Mouse (Mus musculus): ENCODE measurements around the gene Celf1. TPM values are rescaled to one million over a fixed set of nuclear protein-coding genes. Genes with fewer than 3 reads are reported as not detected.
"Not testable (repeated sequence)": the region's sequence is repeated elsewhere in the genome, so short reads cannot be mapped to it uniquely, and the experiment has no call there.

Gene Celf1
- 85.6 and 113 TPM in 2 replicates for total RNA-seq (2014; rRNA removed; ENCODE audit: low replicate concordance)
- 63.9 and 72.6 TPM in 2 replicates for polyA plus RNA-seq (2015; fragmentation: Nextera tagmentation; extraction: Ambion mirVana)

- Histone ChIP-seq H3K36me3 (replicated peaks; ENCODE audit: control insufficient read depth, insufficient read depth, low read length) (no peaks in the 10 kb centered on the region), H3K4me2 (ENCODE audit: low read depth, low read length) (peak within 1 kb of the TSS; percentile 87), H3K27me3 (ENCODE audit: control insufficient read depth, insufficient read depth, low read length) (no peaks in the 10 kb centered on the region), H3K9me3 (replicated peaks; ENCODE audit: control insufficient read depth, low read length) (no peaks in the 10 kb centered on the region), H3K4me1 (ENCODE audit: control insufficient read depth, insufficient read depth) (peaks cover 19% of the 10 kb centered on the region), H3K27ac (ENCODE audit: low read depth) (peak within 1 kb of the TSS; percentile 92), H3K9ac (replicated peaks; ENCODE audit: low read depth, low read length) (peak within 1 kb of the TSS; percentile 92), H3K4me3 (ENCODE audit: low read depth, low read length) (peak within 1 kb of the TSS; percentile 98)
- WGBS = under 1% methylated on average over 90 of the region's 113 CpGs
- TF ChIP-seq CTCF (IDR thresholded peaks at IDR 0.05; ENCODE audit: low read depth) (peak; percentile 38), EP300 (IDR thresholded peaks at IDR 0.05; ENCODE audit: low read depth) (no peak)
- peak; percentile 98 for ATAC-seq (ENCODE audit: insufficient read depth, low read depth)
- peak; percentile 90 for DNase-seq (ENCODE audit: low spot score)
Observed at GRCm38 (mm10) chr2:90940233-90941229, at the start of gene Celf1. Gene Celf1 (plus strand): TSS chr2:90940382.

- TF ChIP-seq EP300 (IDR thresholded peaks at IDR 0.05; ENCODE audit: low read depth) (no peak), CTCF (IDR thresholded peaks at IDR 0.05; ENCODE audit: low read depth) (no peak)
- Histone ChIP-seq H3K4me1 (ENCODE audit: control insufficient read depth, insufficient read depth) (peaks cover 7% of the 10 kb centered on the region), H3K9ac (replicated peaks; ENCODE audit: low read depth, low read length) (no peak overlapping the region), H3K4me3 (ENCODE audit: low read depth, low read length) (no peak overlapping the region), H3K4me2 (ENCODE audit: low read depth, low read length) (no peak overlapping the region), H3K9me3 (replicated peaks; ENCODE audit: control insufficient read depth, low read length) (no peaks in the 10 kb centered on the region), H3K36me3 (replicated peaks; ENCODE audit: control insufficient read depth, insufficient read depth, low read length) (peaks cover 40% of the 10 kb centered on the region), H3K27me3 (ENCODE audit: control insufficient read depth, insufficient read depth, low read length) (peaks cover 6% of the 10 kb centered on the region), H3K27ac (ENCODE audit: low read depth) (no peak overlapping the region)
- ATAC-seq (ENCODE audit: insufficient read depth, low read depth) = no peak
- DNase-seq (ENCODE audit: low spot score) = no peak
- 61% methylated on average over 6 of the region's 6 CpGs for WGBS
Observed at GRCm38 (mm10) chr2:90893673-90894298, 46.4 kb upstream of the Celf1 start.

GRCm38 (mm10) chr2:90894299-90894677 is 45.9 kb upstream of the Celf1 start:
- peaks cover 45% of the 10 kb centered on the region for H3K36me3 ChIP-seq (replicated peaks; ENCODE audit: control insufficient read depth, insufficient read depth, low read length)
- not testable (repeated sequence) for H3K4me3 ChIP-seq (ENCODE audit: low read depth, low read length); DNase-seq (ENCODE audit: low spot score); H3K27me3 ChIP-seq (ENCODE audit: control insufficient read depth, insufficient read depth, low read length); ATAC-seq (ENCODE audit: insufficient read depth, low read depth); H3K4me2 ChIP-seq (ENCODE audit: low read depth, low read length); H3K27ac ChIP-seq (ENCODE audit: low read depth); H3K4me1 ChIP-seq (ENCODE audit: control insufficient read depth, insufficient read depth); H3K9ac ChIP-seq (replicated peaks; ENCODE audit: low read depth, low read length); H3K9me3 ChIP-seq (replicated peaks; ENCODE audit: control insufficient read depth, low read length)
- WGBS = 73% methylated on average over 3 of the region's 3 CpGs

GRCm38 (mm10) chr2:90903398-90903797 is 36.8 kb upstream of the Celf1 start:
- Histone ChIP-seq H3K4me1 (ENCODE audit: control insufficient read depth, insufficient read depth) (peaks cover 20% of the 10 kb centered on the region), H3K36me3 (replicated peaks; ENCODE audit: control insufficient read depth, insufficient read depth, low read length) (peaks cover 58% of the 10 kb centered on the region), H3K9ac (replicated peaks; ENCODE audit: low read depth, low read length) (peak overlapping the region; percentile 89; the same call in 1 of the 2 replicates), H3K9me3 (replicated peaks; ENCODE audit: control insufficient read depth, low read length) (no peaks in the 10 kb centered on the region), H3K4me3 (ENCODE audit: low read depth, low read length) (peak overlapping the region; percentile 73), H3K27me3 (ENCODE audit: control insufficient read depth, insufficient read depth, low read length) (no peaks in the 10 kb centered on the region), H3K27ac (ENCODE audit: low read depth) (0 out of 2 replicates have a peak overlapping the region, but pooled peaks have one; percentile 91), H3K4me2 (ENCODE audit: low read depth, low read length) (peak overlapping the region; percentile 82)
- 66% methylated on average over 2 of the region's 2 CpGs for WGBS
- TF ChIP-seq CTCF (IDR thresholded peaks at IDR 0.05; ENCODE audit: low read depth) = no peak
- no peak for TF ChIP-seq EP300 (IDR thresholded peaks at IDR 0.05; ENCODE audit: low read depth)
- ATAC-seq (ENCODE audit: insufficient read depth, low read depth) (no peak), DNase-seq (ENCODE audit: low spot score) (peak; percentile 26)

GRCm38 (mm10) chr2:90904076-90904855 is 35.9 kb upstream of the Celf1 start, which contains the start of the genes Kbtbd4 and Ndufs3:
Gene Kbtbd4 (plus strand): TSS chr2:90904740.
Gene Ndufs3 (minus strand): TSS chr2:90904827.
- Histone ChIP-seq H3K4me3 (ENCODE audit: low read depth, low read length) (peak within 1 kb of the TSS; percentile 73), H3K9ac (replicated peaks; ENCODE audit: low read depth, low read length) (peak within 1 kb of the TSS; percentile 89), H3K27ac (ENCODE audit: low read depth) (peak within 1 kb of the TSS; percentile 91), H3K9me3 (replicated peaks; ENCODE audit: control insufficient read depth, low read length) (no peaks in the 10 kb centered on the region), H3K4me2 (ENCODE audit: low read depth, low read length) (peak within 1 kb of the TSS; percentile 82), H3K27me3 (ENCODE audit: control insufficient read depth, insufficient read depth, low read length) (no peaks in the 10 kb centered on the region), H3K36me3 (replicated peaks; ENCODE audit: control insufficient read depth, insufficient read depth, low read length) (peaks cover 58% of the 10 kb centered on the region), H3K4me1 (ENCODE audit: control insufficient read depth, insufficient read depth) (peaks cover 20% of the 10 kb centered on the region)
- WGBS = under 1% methylated on average over 43 of the region's 43 CpGs
- TF ChIP-seq EP300 (IDR thresholded peaks at IDR 0.05; ENCODE audit: low read depth) (no peak; the same call in 1 of the 2 replicates), CTCF (IDR thresholded peaks at IDR 0.05; ENCODE audit: low read depth) (no peak)
- DNase-seq (ENCODE audit: low spot score) (peak; percentile 85), ATAC-seq (ENCODE audit: insufficient read depth, low read depth) (peak; percentile 95)
